Mouse (Mus musculus): ENCODE results near the gene Stat5b. TPM values are rescaled to one million over a fixed set of nuclear protein-coding genes. Genes with fewer than 3 reads are reported as not detected.
"Not testable (repeated sequence)": the region's sequence is repeated elsewhere in the genome, so short reads cannot be mapped to it uniquely, and the experiment has no call there.

Gene Stat5b
- polyA plus RNA-seq, 1 experiment from 2014 or later: 28.1 TPM

GRCm38 (mm10) chr11:100804409-100804808, 46.1 kb downstream of the Stat5b start:
- 90% methylated on average over 10 of the region's 10 CpGs for WGBS
- Histone ChIP-seq H3K27me3 (no peaks in the 10 kb centered on the region), H3K4me1 (no peaks in the 10 kb centered on the region), H3K27ac (no peak overlapping the region), H3K36me3 (peaks cover 36% of the 10 kb centered on the region), H3K9me3 (no peaks in the 10 kb centered on the region), H3K4me3 (no peak overlapping the region), H3K4me2 (no peak overlapping the region), H3K9ac (no peak overlapping the region)
- no peak for ATAC-seq (ENCODE audit: borderline replicate concordance, extremely low read depth, low FRiP score, low TSS enrichment)

GRCm38 (mm10) chr11:100799426-100799825, 51.1 kb downstream of the Stat5b start:
- Histone ChIP-seq H3K36me3 (peaks cover 42% of the 10 kb centered on the region), H3K4me3 (no peak overlapping the region), H3K9ac (no peak overlapping the region), H3K27me3 (no peaks in the 10 kb centered on the region), H3K27ac (no peak overlapping the region), H3K4me1 (no peaks in the 10 kb centered on the region), H3K9me3 (no peaks in the 10 kb centered on the region), H3K4me2 (no peak overlapping the region)
- WGBS: 70% methylated on average over 5 of the region's 5 CpGs
- ATAC-seq (ENCODE audit: borderline replicate concordance, extremely low read depth, low FRiP score, low TSS enrichment): no peak

GRCm38 (mm10) chr11:100796585-100796984, 53.9 kb downstream of the Stat5b start:
- 64% methylated on average over 8 of the region's 8 CpGs for WGBS
- ATAC-seq (ENCODE audit: borderline replicate concordance, extremely low read depth, low FRiP score, low TSS enrichment): no peak

GRCm38 (mm10) chr11:100795386-100795785, 55.1 kb downstream of the Stat5b start:
- Histone ChIP-seq H3K27ac (no peak overlapping the region), H3K27me3 (no peaks in the 10 kb centered on the region), H3K36me3 (peaks cover 18% of the 10 kb centered on the region), H3K4me3 (no peak overlapping the region), H3K9me3 (no peaks in the 10 kb centered on the region), H3K4me1 (no peaks in the 10 kb centered on the region), H3K9ac (no peak overlapping the region), H3K4me2 (no peak overlapping the region)
- 93% methylated on average over 2 of the region's 2 CpGs for WGBS
- no peak for ATAC-seq (ENCODE audit: borderline replicate concordance, extremely low read depth, low FRiP score, low TSS enrichment)

More at GRCm38 (mm10) chr11:100796585-100796984, 53.9 kb downstream of the Stat5b start:
- H3K9ac ChIP-seq: no peak overlapping the region
- no peak overlapping the region for H3K27ac ChIP-seq
- peaks cover 24% of the 10 kb centered on the region for H3K36me3 ChIP-seq
- H3K4me1 ChIP-seq: no peaks in the 10 kb centered on the region
- no peak overlapping the region for H3K4me3 ChIP-seq
- no peaks in the 10 kb centered on the region for H3K27me3 ChIP-seq
- H3K4me2 ChIP-seq: no peak overlapping the region
- no peaks in the 10 kb centered on the region for H3K9me3 ChIP-seq

- Histone ChIP-seq H3K27me3 (no peaks in the 10 kb centered on the region), H3K4me1 (no peaks in the 10 kb centered on the region), H3K9ac (no peak overlapping the region), H3K9me3 (no peaks in the 10 kb centered on the region), H3K4me2 (no peak overlapping the region), H3K27ac (no peak overlapping the region), H3K4me3 (no peak overlapping the region), H3K36me3 (peaks cover 49% of the 10 kb centered on the region)
- 63% methylated on average over 2 of the region's 2 CpGs for WGBS
- no peak for ATAC-seq (ENCODE audit: borderline replicate concordance, extremely low read depth, low FRiP score, low TSS enrichment)
Observed at GRCm38 (mm10) chr11:100791457-100792049, 59.0 kb downstream of the Stat5b start.

- not testable (repeated sequence) for H3K4me2 ChIP-seq; H3K27ac ChIP-seq; H3K9me3 ChIP-seq; H3K27me3 ChIP-seq; H3K4me3 ChIP-seq; H3K9ac ChIP-seq; H3K4me1 ChIP-seq; ATAC-seq (ENCODE audit: borderline replicate concordance, extremely low read depth, low FRiP score, low TSS enrichment)
- peaks cover 45% of the 10 kb centered on the region for H3K36me3 ChIP-seq
- 71% methylated on average over 9 of the region's 9 CpGs for WGBS
Observed at GRCm38 (mm10) chr11:100790644-100791043, 59.9 kb downstream of the Stat5b start.

- H3K27ac ChIP-seq: no peak overlapping the region
- H3K4me3 ChIP-seq: no peak overlapping the region
- no peak overlapping the region for H3K9ac ChIP-seq
- H3K4me2 ChIP-seq: no peak overlapping the region
- ATAC-seq (ENCODE audit: borderline replicate concordance, extremely low read depth, low FRiP score, low TSS enrichment): no peak
- peaks cover 39% of the 10 kb centered on the region for H3K36me3 ChIP-seq
- H3K9me3 ChIP-seq: no peaks in the 10 kb centered on the region
- WGBS: 89% methylated on average over 3 of the region's 3 CpGs
- H3K4me1 ChIP-seq: no peaks in the 10 kb centered on the region
- no peaks in the 10 kb centered on the region for H3K27me3 ChIP-seq
Observed at GRCm38 (mm10) chr11:100789702-100790101, 60.8 kb downstream of the Stat5b start.

GRCm38 (mm10) chr11:100785774-100786173, 64.8 kb downstream of the Stat5b start:
- peaks cover 54% of the 10 kb centered on the region for H3K36me3 ChIP-seq
- ATAC-seq (ENCODE audit: borderline replicate concordance, extremely low read depth, low FRiP score, low TSS enrichment): no peak
- 86% methylated on average over 2 of the region's 2 CpGs for WGBS
- H3K27ac ChIP-seq: no peak overlapping the region
- no peaks in the 10 kb centered on the region for H3K9me3 ChIP-seq
- H3K4me2 ChIP-seq: no peak overlapping the region
- no peak overlapping the region for H3K4me3 ChIP-seq
- no peaks in the 10 kb centered on the region for H3K27me3 ChIP-seq
- no peak overlapping the region for H3K9ac ChIP-seq
- H3K4me1 ChIP-seq: 0 out of 2 replicates have a peak, but pooled peaks cover 3% of the 10 kb centered on the region

GRCm38 (mm10) chr11:100784286-100784685, 66.2 kb downstream of the Stat5b start:
- no peak overlapping the region for H3K4me2 ChIP-seq
- no peak overlapping the region for H3K9ac ChIP-seq
- no peak overlapping the region for H3K27ac ChIP-seq
- 0 out of 2 replicates have a peak, but pooled peaks cover 3% of the 10 kb centered on the region for H3K4me1 ChIP-seq
- WGBS: 84% methylated on average over 8 of the region's 8 CpGs
- peaks cover 47% of the 10 kb centered on the region for H3K36me3 ChIP-seq
- no peak overlapping the region for H3K4me3 ChIP-seq
- no peaks in the 10 kb centered on the region for H3K27me3 ChIP-seq
- no peaks in the 10 kb centered on the region for H3K9me3 ChIP-seq
- ATAC-seq (ENCODE audit: borderline replicate concordance, extremely low read depth, low FRiP score, low TSS enrichment): no peak

GRCm38 (mm10) chr11:100782568-100782967, 68.0 kb downstream of the Stat5b start:
- Histone ChIP-seq H3K4me2 (no peak overlapping the region), H3K27me3 (no peaks in the 10 kb centered on the region), H3K9me3 (no peaks in the 10 kb centered on the region), H3K4me1 (0 out of 2 replicates have a peak, but pooled peaks cover 3% of the 10 kb centered on the region), H3K9ac (no peak overlapping the region), H3K27ac (no peak overlapping the region), H3K4me3 (no peak overlapping the region), H3K36me3 (peaks cover 30% of the 10 kb centered on the region; the same call in 1 of the 2 replicates)
- 82% methylated on average over 13 of the region's 13 CpGs for WGBS
- ATAC-seq (ENCODE audit: borderline replicate concordance, extremely low read depth, low FRiP score, low TSS enrichment): no peak

- H3K36me3 ChIP-seq: peaks cover 26% of the 10 kb centered on the region; the same call in 1 of the 2 replicates
- H3K27me3 ChIP-seq: no peaks in the 10 kb centered on the region
- ATAC-seq (ENCODE audit: borderline replicate concordance, extremely low read depth, low FRiP score, low TSS enrichment): peak; percentile 74
- H3K4me3 ChIP-seq: no peak overlapping the region
- H3K4me2 ChIP-seq: no peak overlapping the region
- H3K9ac ChIP-seq: no peak overlapping the region
- 0 out of 2 replicates have a peak, but pooled peaks cover 3% of the 10 kb centered on the region for H3K4me1 ChIP-seq
- WGBS: 67% methylated on average over 15 of the region's 15 CpGs
- H3K9me3 ChIP-seq: no peaks in the 10 kb centered on the region
- H3K27ac ChIP-seq: peak overlapping the region; percentile 42
Observed at GRCm38 (mm10) chr11:100781763-100782475, 68.6 kb downstream of the Stat5b start.

GRCm38 (mm10) chr11:100780247-100780646, 70.3 kb downstream of the Stat5b start:
- Histone ChIP-seq H3K4me3 (no peak overlapping the region), H3K4me2 (no peak overlapping the region), H3K27me3 (no peaks in the 10 kb centered on the region), H3K9me3 (no peaks in the 10 kb centered on the region), H3K36me3 (peaks cover 23% of the 10 kb centered on the region; the same call in 1 of the 2 replicates), H3K9ac (no peak overlapping the region), H3K4me1 (0 out of 2 replicates have a peak, but pooled peaks cover 3% of the 10 kb centered on the region), H3K27ac (no peak overlapping the region)
- ATAC-seq (ENCODE audit: borderline replicate concordance, extremely low read depth, low FRiP score, low TSS enrichment): no peak
- WGBS: 74% methylated on average over 8 of the region's 8 CpGs
